In the genomic region with DNA sequence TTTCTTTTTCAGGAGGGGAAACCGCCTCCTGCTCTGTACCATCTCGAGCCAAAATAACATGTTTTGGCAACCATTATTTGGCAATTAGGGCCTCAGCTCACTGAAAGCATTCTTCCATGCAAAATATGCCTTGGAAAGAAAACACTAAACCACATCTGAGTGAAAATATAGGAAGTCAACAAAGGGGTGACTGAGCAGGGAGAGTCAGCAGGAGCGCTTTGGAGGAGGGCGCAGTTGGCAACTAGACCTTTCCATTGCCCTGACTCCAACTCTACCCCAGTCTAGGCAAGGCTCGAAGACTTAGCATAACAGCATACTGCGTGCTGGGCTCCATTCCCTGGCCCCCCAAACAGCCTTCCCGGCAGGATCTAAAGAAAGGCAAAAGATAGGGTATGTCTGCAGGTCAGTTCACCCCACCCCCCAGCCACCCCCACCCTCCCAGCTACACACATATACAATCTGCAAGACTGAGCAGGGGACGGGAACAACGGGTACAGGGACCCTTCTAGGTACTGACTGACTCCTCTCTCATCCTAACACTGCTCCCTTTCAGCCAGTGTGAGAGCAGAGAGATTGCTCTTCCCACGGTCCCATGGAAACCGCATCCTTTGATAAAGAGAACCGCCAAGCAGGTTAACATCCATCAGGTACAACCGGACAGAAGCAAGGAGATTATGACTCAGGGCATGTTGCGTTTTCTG, we compare ENCODE assay signal across 8 mouse cellular contexts.
DNase-seq lines count a peak whose midpoint lies in the region; ATAC-seq lines count a peak whose summit lies in the region.

No protein-coding gene starts in this region.

- no peak overlapping the region for H3K27ac ChIP-seq in neural tube, embryonic 11.5 days (ENCODE audit: low read depth, low read length)
- no peak overlapping the region for H3K27ac ChIP-seq in liver, embryonic 13.5 days

- no peaks in the 10 kb centered on the region for H3K9me3 ChIP-seq in neural tube, embryonic 11.5 days (ENCODE audit: control insufficient read depth, low read length)
- H3K9me3 ChIP-seq in liver, embryonic 13.5 days (replicated peaks): no peaks in the 10 kb centered on the region

- peak; percentile 42 for DNase-seq in CD4-positive, CD25-positive, alpha-beta regulatory T cell, adult 2 months (ENCODE audit: low read depth, low spot score)
- DNase-seq in neural tube, embryonic 11.5 days (ENCODE audit: low spot score): no peak
- DNase-seq in neural tube, embryonic 10.5 days (ENCODE audit: extremely low spot score, low spot score): no peak
- DNase-seq in liver, embryonic 13.5 days: no peak
- peak; percentile 65 for DNase-seq in thymus, postnatal 4 days
- no peak for DNase-seq in left cerebral cortex, adult 11 months (ENCODE audit: low spot score)
- no peak for DNase-seq in spleen, postnatal 10 days (ENCODE audit: low spot score in 2 of 2)

- peak overlapping the region; percentile 64 for H3K4me2 ChIP-seq in neural tube, embryonic 11.5 days (ENCODE audit: low read depth)
- H3K4me2 ChIP-seq in liver, embryonic 13.5 days: peak overlapping the region; percentile 59

- no peak overlapping the region for H3K4me3 ChIP-seq in neural tube, embryonic 11.5 days (ENCODE audit: low read depth, low read length)
- no peak overlapping the region for H3K4me3 ChIP-seq in liver, embryonic 13.5 days (replicated peaks)

- 76% methylated on average over 14 of the region's 14 CpGs for WGBS in neural tube, embryonic 11.5 days
- WGBS in liver, embryonic 13.5 days (ENCODE audit: insufficient replicate concordance): 70% methylated on average over 14 of the region's 14 CpGs

- no peaks in the 10 kb centered on the region for H3K4me1 ChIP-seq in neural tube, embryonic 11.5 days (ENCODE audit: control insufficient read depth, insufficient read depth, low read length)
- H3K4me1 ChIP-seq in liver, embryonic 13.5 days (replicated peaks): no peaks in the 10 kb centered on the region

- ATAC-seq in CD4-positive, CD25-positive, alpha-beta regulatory T cell, adult 4 months: no peak
- peak; percentile 45; the same call in 1 of the 2 replicates for ATAC-seq in neural tube, embryonic 11.5 days (ENCODE audit: insufficient read depth, low FRiP score, low TSS enrichment)
- no peak for ATAC-seq in liver, embryonic 13.5 days (ENCODE audit: low read depth)

- H3K27me3 ChIP-seq in neural tube, embryonic 11.5 days (ENCODE audit: control insufficient read depth, insufficient read depth, low read length): no peaks in the 10 kb centered on the region
- peaks cover 6% of the 10 kb centered on the region; the same call in 1 of the 2 replicates for H3K27me3 ChIP-seq in liver, embryonic 13.5 days

- peak overlapping the region; percentile 59 for H3K9ac ChIP-seq in neural tube, embryonic 11.5 days (ENCODE audit: low read length)
- no peak overlapping the region for H3K9ac ChIP-seq in liver, embryonic 13.5 days

- no peaks in the 10 kb centered on the region for H3K36me3 ChIP-seq in neural tube, embryonic 11.5 days (ENCODE audit: control insufficient read depth, insufficient read depth, low read length)
- H3K36me3 ChIP-seq in liver, embryonic 13.5 days: no peaks in the 10 kb centered on the region

Comparison
In these comparisons a context has a peak if more than half of its experiments do, and no peak if none do; other contexts are left out.
1. DNase-seq: peak in CD4-positive, CD25-positive, alpha-beta regulatory T cell, adult 2 months (single experiment) and thymus, postnatal 4 days (single experiment); none in neural tube, embryonic 11.5 days (single experiment), neural tube, embryonic 10.5 days (single experiment), liver, embryonic 13.5 days (single experiment), left cerebral cortex, adult 11 months (single experiment) and spleen, postnatal 10 days (0 of 2).